Mouse (Mus musculus): ENCODE measurements around the gene Ano10. TPM values are rescaled to one million over a fixed set of nuclear protein-coding genes. Genes with fewer than 3 reads are reported as not detected.
A peak's percentile ranks its signal among the peaks of the same experiment; 100 is the strongest.
"Not testable (repeated sequence)": the region's sequence is repeated elsewhere in the genome, so short reads cannot be mapped to it uniquely, and the experiment has no call there.

Gene Ano10
- polyA plus RNA-seq, 1 experiment = not detected

DNA sequence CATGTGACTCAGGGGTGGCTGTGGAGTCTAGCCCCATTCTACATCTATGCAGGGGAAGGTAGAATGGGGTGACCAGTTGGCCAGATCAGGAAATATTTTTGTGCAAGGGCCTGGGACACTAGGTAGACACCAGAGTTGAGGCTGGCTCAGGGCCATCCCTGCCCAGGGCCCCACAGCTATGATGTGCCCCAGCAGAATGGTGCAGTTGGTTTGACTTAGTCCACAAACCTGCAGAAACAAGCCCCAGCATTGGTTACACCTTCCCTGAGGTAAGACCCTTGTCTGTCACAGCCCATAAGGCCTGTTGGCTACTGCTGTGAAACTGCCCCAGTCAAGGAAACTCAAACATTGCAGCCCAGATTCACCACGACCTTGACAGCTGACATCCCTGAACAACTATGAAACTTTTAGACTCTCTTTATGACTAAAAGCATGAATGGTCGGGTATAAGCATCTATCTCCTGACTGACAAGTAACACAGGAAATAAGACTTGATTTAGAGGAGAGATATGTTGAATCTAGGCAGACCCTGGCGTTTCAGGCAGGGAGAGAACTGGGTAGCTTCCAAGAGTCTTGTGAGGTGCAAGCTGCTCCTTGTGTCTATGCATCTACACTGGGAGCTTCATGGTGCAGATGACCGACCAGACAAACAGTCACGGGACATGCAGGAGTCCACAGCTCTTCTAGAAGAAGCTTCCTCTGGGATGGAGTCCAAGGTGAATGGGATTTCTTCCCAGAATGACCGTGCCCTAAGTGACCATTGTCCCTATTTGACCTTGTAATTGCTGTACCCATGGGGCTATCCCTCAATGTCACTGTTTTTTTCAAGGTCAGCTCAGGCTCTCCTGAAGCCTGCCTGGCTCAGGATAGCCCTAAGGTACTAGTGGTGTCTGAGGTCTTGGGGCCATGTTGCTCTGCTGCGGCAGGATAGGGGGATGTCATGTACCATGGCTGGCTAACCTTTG lies 116.7 kb downstream of the Ano10 start:
- WGBS = 84% methylated on average over 7 of the region's 7 CpGs
- peak overlapping the region; percentile 94 for H3K27ac ChIP-seq (ENCODE audit: insufficient read depth, low read depth, low read length)
- TF ChIP-seq CTCF (IDR thresholded peaks at IDR 0.05; ENCODE audit: insufficient read depth, low read depth, low read length) (no peak), POLR2A (IDR thresholded peaks at IDR 0.05; ENCODE audit: insufficient read depth, low read depth, low read length) (no peak)

DNA sequence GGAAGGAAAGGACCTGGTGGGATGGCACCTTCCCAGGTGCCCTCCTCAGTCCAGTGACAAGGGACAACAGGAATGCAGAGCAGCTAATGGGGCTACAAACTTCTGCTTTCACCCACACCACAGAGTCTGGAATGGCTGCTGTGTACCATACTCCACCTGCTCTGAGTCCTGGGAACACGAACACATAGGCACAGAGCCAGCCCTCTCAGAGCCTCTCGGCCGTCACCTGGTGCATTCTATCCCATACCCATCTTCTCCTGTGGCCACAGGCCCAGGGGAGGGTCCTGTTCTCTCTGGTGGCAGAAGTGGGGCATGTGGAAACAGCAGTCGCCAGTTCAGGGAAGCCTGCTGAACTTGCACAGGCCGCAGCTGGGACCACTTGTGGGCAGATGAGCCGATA lies 119.5 kb downstream of the Ano10 start:
- 89% methylated on average over 6 of the region's 6 CpGs for WGBS
- Histone ChIP-seq H3K4me3 (ENCODE audit: insufficient read depth, low read depth, low read length) (no peak overlapping the region), H3K27ac (ENCODE audit: insufficient read depth, low read depth, low read length) (no peak overlapping the region), H3K4me1 (ENCODE audit: control insufficient read depth, insufficient read depth, low read length) (peaks cover 25% of the 10 kb centered on the region)
- TF ChIP-seq CTCF (IDR thresholded peaks at IDR 0.05; ENCODE audit: insufficient read depth, low read depth, low read length) (no peak), POLR2A (IDR thresholded peaks at IDR 0.05; ENCODE audit: insufficient read depth, low read depth, low read length) (no peak)

More for the DNA sequence above, 116.7 kb downstream of the Ano10 start:
- no peak overlapping the region for H3K4me3 ChIP-seq (ENCODE audit: insufficient read depth, low read depth, low read length)
- peaks cover 31% of the 10 kb centered on the region for H3K4me1 ChIP-seq (ENCODE audit: control insufficient read depth, insufficient read depth, low read length)

- H3K4me3 ChIP-seq (ENCODE audit: insufficient read depth, low read depth, low read length) = no peak overlapping the region
- 80% methylated on average over 9 of the region's 9 CpGs for WGBS
These were observed 120.6 kb downstream of the Ano10 start for GRCm38 (mm10) chr9:122173405-122174233.

DNA sequence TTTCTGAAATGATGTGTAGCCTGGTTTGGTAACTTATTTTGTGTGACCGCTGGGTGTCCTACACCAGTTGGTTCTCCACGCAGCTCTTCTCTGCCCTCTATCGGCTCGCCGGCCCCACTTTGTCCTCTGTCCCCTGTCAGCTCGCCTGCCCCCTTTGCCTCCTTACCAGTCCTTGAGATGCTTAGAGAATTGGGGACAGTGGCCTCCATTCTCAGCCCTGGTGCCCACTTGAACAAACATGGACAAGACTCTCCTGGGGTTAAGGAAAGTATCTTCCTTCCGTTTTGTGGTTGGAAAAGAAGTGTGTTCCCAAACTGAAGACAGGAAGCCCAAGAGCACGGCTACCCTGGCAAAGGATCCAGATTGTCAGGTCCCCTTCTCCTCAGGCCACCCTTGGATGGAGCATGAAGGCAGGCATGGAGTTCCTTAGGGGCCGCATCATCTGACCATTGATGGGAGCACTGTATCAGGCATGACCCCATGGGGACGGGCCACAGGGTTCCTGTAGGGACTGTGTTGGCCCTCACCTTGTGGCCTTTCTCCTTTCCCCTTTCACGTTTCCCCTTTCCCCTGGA lies 121.5 kb downstream of the Ano10 start:
- no peak for TF ChIP-seq CTCF (IDR thresholded peaks at IDR 0.05; ENCODE audit: insufficient read depth, low read depth, low read length)
- TF ChIP-seq POLR2A (IDR thresholded peaks at IDR 0.05; ENCODE audit: insufficient read depth, low read depth, low read length) = no peak
- Histone ChIP-seq H3K27ac (ENCODE audit: insufficient read depth, low read depth, low read length) (no peak overlapping the region), H3K4me1 (ENCODE audit: control insufficient read depth, insufficient read depth, low read length) (peaks cover 9% of the 10 kb centered on the region), H3K4me3 (ENCODE audit: insufficient read depth, low read depth, low read length) (no peak overlapping the region)
- WGBS = 92% methylated on average over 11 of the region's 11 CpGs

More at GRCm38 (mm10) chr9:122173405-122174233, 120.6 kb downstream of the Ano10 start:
- H3K4me1 ChIP-seq (ENCODE audit: control insufficient read depth, insufficient read depth, low read length) = peaks cover 16% of the 10 kb centered on the region
- H3K27ac ChIP-seq (ENCODE audit: insufficient read depth, low read depth, low read length) = no peak overlapping the region
- no peak for TF ChIP-seq CTCF (IDR thresholded peaks at IDR 0.05; ENCODE audit: insufficient read depth, low read depth, low read length)
- TF ChIP-seq POLR2A (IDR thresholded peaks at IDR 0.05; ENCODE audit: insufficient read depth, low read depth, low read length) = no peak

DNA sequence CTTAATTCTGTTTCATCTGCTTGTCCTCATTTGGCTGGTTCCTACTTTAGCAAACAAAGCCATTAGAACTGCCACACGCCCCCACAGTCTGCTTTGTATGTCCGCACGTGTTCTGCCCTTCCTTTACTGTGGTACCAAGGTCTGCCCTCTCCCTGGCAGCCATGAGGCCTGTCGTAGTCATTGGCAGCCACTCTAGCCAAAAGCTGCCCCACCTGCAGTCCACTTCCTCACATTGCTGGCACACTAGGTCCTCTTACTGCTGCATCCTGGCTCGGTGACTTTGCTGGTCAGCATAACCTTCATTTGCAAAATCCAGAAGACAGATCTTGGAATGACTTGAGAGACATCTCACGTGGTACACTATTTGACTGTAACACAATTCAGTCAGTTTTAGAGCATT lies 124.3 kb downstream of the Ano10 start:
- no peak overlapping the region for H3K4me3 ChIP-seq (ENCODE audit: insufficient read depth, low read depth, low read length)
- WGBS = 39% methylated on average over 6 of the region's 6 CpGs
- peaks cover 5% of the 10 kb centered on the region for H3K4me1 ChIP-seq (ENCODE audit: control insufficient read depth, insufficient read depth, low read length)
- TF ChIP-seq POLR2A (IDR thresholded peaks at IDR 0.05; ENCODE audit: insufficient read depth, low read depth, low read length) (no peak), CTCF (IDR thresholded peaks at IDR 0.05; ENCODE audit: insufficient read depth, low read depth, low read length) (no peak)
- H3K27ac ChIP-seq (ENCODE audit: insufficient read depth, low read depth, low read length) = peak overlapping the region; percentile 59

- not testable (repeated sequence) for H3K27ac ChIP-seq (ENCODE audit: insufficient read depth, low read depth, low read length); H3K4me3 ChIP-seq (ENCODE audit: insufficient read depth, low read depth, low read length); H3K4me1 ChIP-seq (ENCODE audit: control insufficient read depth, insufficient read depth, low read length)
- WGBS = 81% methylated on average over 5 of the region's 5 CpGs
These were observed 126.5 kb downstream of the Ano10 start for GRCm38 (mm10) chr9:122167719-122168118.

- H3K4me3 ChIP-seq (ENCODE audit: insufficient read depth, low read depth, low read length) = no peak overlapping the region
- H3K27ac ChIP-seq (ENCODE audit: insufficient read depth, low read depth, low read length) = no peak overlapping the region
- 97% methylated on average over 4 of the region's 4 CpGs for WGBS
- no peaks in the 10 kb centered on the region for H3K4me1 ChIP-seq (ENCODE audit: control insufficient read depth, insufficient read depth, low read length)
- TF ChIP-seq CTCF (IDR thresholded peaks at IDR 0.05; ENCODE audit: insufficient read depth, low read depth, low read length) = no peak
- TF ChIP-seq POLR2A (IDR thresholded peaks at IDR 0.05; ENCODE audit: insufficient read depth, low read depth, low read length) = no peak
These were observed 129.7 kb downstream of the Ano10 start for GRCm38 (mm10) chr9:122164535-122164934.

- TF ChIP-seq CTCF (IDR thresholded peaks at IDR 0.05; ENCODE audit: insufficient read depth, low read depth, low read length) (no peak), POLR2A (IDR thresholded peaks at IDR 0.05; ENCODE audit: insufficient read depth, low read depth, low read length) (no peak)
These were observed 137.2 kb downstream of the Ano10 start for GRCm38 (mm10) chr9:122157079-122157441.

More at GRCm38 (mm10) chr9:122157079-122157441, 137.2 kb downstream of the Ano10 start:
- peaks cover 12% of the 10 kb centered on the region for H3K4me1 ChIP-seq (ENCODE audit: control insufficient read depth, insufficient read depth, low read length)
- WGBS = 83% methylated on average over 14 of the region's 14 CpGs
- H3K4me3 ChIP-seq (ENCODE audit: insufficient read depth, low read depth, low read length) = no peak overlapping the region
- H3K27ac ChIP-seq (ENCODE audit: insufficient read depth, low read depth, low read length) = no peak overlapping the region

All from olfactory bulb, adult 2 months (tissue).